Mouse (Mus musculus) limb, embryonic 11.5 days (tissue): ENCODE data around the gene Zdhhc12. TPM values are rescaled to one million over a fixed set of nuclear protein-coding genes. Genes with fewer than 3 reads are reported as not detected.
A peak's percentile ranks its signal among the peaks of the same experiment; 100 is the strongest.

Experiments used
- ATAC-seq: fragments of 200-750 bp; cut with Nextera tagmentation; 2 replicates; pipeline ENCODE4 v1.8.0; 2017; ENCODE audit warnings: low read depth; ENCODE audit not compliant: insufficient number of reproducible peaks, low FRiP score, low TSS enrichment
- DNase-seq: peaks from one replicate; pipeline ENCODE4 v3.0.0-alpha.2; 2015; ENCODE audit warnings: low spot score
- H3K27ac ChIP-seq: fragments of 300-500 bp; sonication (generic); replicated peaks from 2 replicates; pipeline ENCODE4 v1.5.1; 2014; ENCODE audit warnings: low read depth, mild to moderate bottlenecking, low read length
- H3K27me3 ChIP-seq: fragments of 300-500 bp; sonication (generic); 2 replicates; pipeline ENCODE4 v1.6.1; 2014; ENCODE audit warnings: mild to moderate bottlenecking, low read length, mixed read lengths; ENCODE audit not compliant: control insufficient read depth, insufficient read depth
- H3K36me3 ChIP-seq: fragments of 300-500 bp; sonication (generic); 2 replicates; pipeline ENCODE4 v1.6.1; 2014; ENCODE audit warnings: mild to moderate bottlenecking, low read length, moderate library complexity, mixed read lengths; ENCODE audit not compliant: control insufficient read depth, insufficient read depth
- H3K4me1 ChIP-seq: fragments of 300-500 bp; sonication (generic); 2 replicates; pipeline ENCODE4 v1.6.1; 2014; ENCODE audit warnings: low read length, mixed read lengths; ENCODE audit not compliant: control insufficient read depth, insufficient read depth
- H3K4me2 ChIP-seq: fragments of 300-500 bp; sonication (generic); 2 replicates; pipeline ENCODE4 v1.6.1; 2014; ENCODE audit warnings: low read depth, mild to moderate bottlenecking, moderate library complexity; ENCODE audit not compliant: severe bottlenecking
- H3K4me3 ChIP-seq: fragments of 300-500 bp; sonication (generic); 2 replicates; pipeline ENCODE4 v1.5.1; 2014; ENCODE audit warnings: low read depth, low read length
- H3K9ac ChIP-seq: fragments of 300-500 bp; sonication (generic); 2 replicates; pipeline ENCODE4 v1.6.1; 2014; ENCODE audit warnings: mild to moderate bottlenecking, low read length
- H3K9me3 ChIP-seq: fragments of 300-500 bp; sonication (generic); 2 replicates; pipeline ENCODE4 v1.6.1; 2016; ENCODE audit warnings: low read length; ENCODE audit not compliant: control insufficient read depth
- WGBS: fragments of 180-500 bp; shearing (Covaris S2); extraction: QIAGEN DNeasy Blood & Tissue Kit; methylation state at CpG from one replicate; pipeline ENCODE4 v1.1.7; 2014; 5-methylcytosine and 5-hydroxymethylcytosine counted together
- polyA plus RNA-seq: library from polyadenylated mRNA; unstranded; fragments of >200 nt; fragmentation: Nextera tagmentation; extraction: Ambion mirVana; gene quantifications from 2 replicates; pipeline ENCODE4 v1.2.1, GENCODE M21; 2014

The Zdhhc12 gene
- polyA plus RNA-seq, 1 experiment from 2014 or later: 34.1 TPM

- 88% methylated on average over 5 of the region's 5 CpGs for WGBS
- ATAC-seq: no peak
These were observed 48.9 kb downstream of the Zdhhc12 start for GRCm38 (mm10) chr2:30044550-30044949.

GRCm38 (mm10) chr2:30042445-30042844, 51.0 kb downstream of the Zdhhc12 start:
- no peak overlapping the region; the same call in 1 of the 2 replicates for H3K9ac ChIP-seq
- H3K27ac ChIP-seq: no peak overlapping the region
- H3K4me2 ChIP-seq: no peak overlapping the region
- no peak overlapping the region for H3K4me3 ChIP-seq
- no peaks in the 10 kb centered on the region for H3K4me1 ChIP-seq
- 10% methylated on average over 4 of the region's 4 CpGs for WGBS
- H3K27me3 ChIP-seq: no peaks in the 10 kb centered on the region
- no peaks in the 10 kb centered on the region for H3K36me3 ChIP-seq
- ATAC-seq: no peak
- no peaks in the 10 kb centered on the region for H3K9me3 ChIP-seq
- DNase-seq: peak; percentile 87

More at GRCm38 (mm10) chr2:30044550-30044949, 48.9 kb downstream of the Zdhhc12 start:
- Histone ChIP-seq H3K9me3 (no peaks in the 10 kb centered on the region), H3K4me1 (no peaks in the 10 kb centered on the region), H3K4me3 (no peak overlapping the region), H3K27me3 (no peaks in the 10 kb centered on the region), H3K9ac (no peak overlapping the region), H3K4me2 (no peak overlapping the region), H3K27ac (no peak overlapping the region), H3K36me3 (no peaks in the 10 kb centered on the region)
- no peak for DNase-seq

Other genes starting within 250 kb of the Zdhhc12 start
- 8.4 and 8.7 TPM in 2 replicates for gene Cercam, start 224.5 kb downstream of the Zdhhc12 start, polyA plus RNA-seq
- gene Odf2, start 204.4 kb downstream of the Zdhhc12 start, polyA plus RNA-seq: 80.5 and 91.8 TPM in 2 replicates
- gene Gle1, start 158.2 kb downstream of the Zdhhc12 start, polyA plus RNA-seq: 65.2 and 70.4 TPM in 2 replicates
- gene Sptan1, start 128.1 kb downstream of the Zdhhc12 start, polyA plus RNA-seq: 89.9 and 103 TPM in 2 replicates
- gene Wdr34, start 44.8 kb downstream of the Zdhhc12 start, polyA plus RNA-seq: 32.6 and 32.8 TPM in 2 replicates
- gene Set, start 36.3 kb downstream of the Zdhhc12 start, polyA plus RNA-seq: 780 and 808 TPM in 2 replicates
- gene Pkn3, start 16.0 kb downstream of the Zdhhc12 start, polyA plus RNA-seq: 9.0 and 10.6 TPM in 2 replicates
- 6.7 and 8.7 TPM in 2 replicates for gene Zer1, start 30.9 kb upstream of the Zdhhc12 start, polyA plus RNA-seq
- 14.2 and 16.8 TPM in 2 replicates for gene Tbc1d13, start 40.1 kb upstream of the Zdhhc12 start, polyA plus RNA-seq
- 18.3 and 20.7 TPM in 2 replicates for gene Endog, start 77.8 kb upstream of the Zdhhc12 start, polyA plus RNA-seq
- gene Spout1, start 84.8 kb upstream of the Zdhhc12 start, polyA plus RNA-seq: 91.6 and 92.6 TPM in 2 replicates
- gene Kyat1, start 112.2 kb upstream of the Zdhhc12 start, polyA plus RNA-seq: 6.1 and 7.6 TPM in 2 replicates
- 58.2 and 58.3 TPM in 2 replicates for gene Lrrc8a, start 144.1 kb upstream of the Zdhhc12 start, polyA plus RNA-seq
- 0.09 TPM in 1 of 2 replicates, not detected in the other for gene Gm28035, start 146.9 kb upstream of the Zdhhc12 start, polyA plus RNA-seq
- 3.3 and 3.7 TPM in 2 replicates for gene Phyhd1, start 172.6 kb upstream of the Zdhhc12 start, polyA plus RNA-seq
- not detected in 2 replicates for gene Gm28038, start 187.4 kb upstream of the Zdhhc12 start, polyA plus RNA-seq
- 24.9 and 25.0 TPM in 2 replicates for gene Dolk, start 192.7 kb upstream of the Zdhhc12 start, polyA plus RNA-seq
- gene Nup188, start 192.7 kb upstream of the Zdhhc12 start, polyA plus RNA-seq: 69.0 and 73.7 TPM in 2 replicates